Mouse (Mus musculus): Measurements from ENCODE around the gene Kdr. TPM values are rescaled to one million over a fixed set of nuclear protein-coding genes. Genes with fewer than 3 reads are reported as not detected.

The Kdr gene
- polyA plus RNA-seq, 1 experiment from 2014 or later, result 26.9 TPM

GRCm38 (mm10) chr5:75952131-75952795, 26.0 kb downstream of the Kdr start:
- Histone ChIP-seq H3K4me3 (replicated peaks; ENCODE audit: low read depth, low read length) (no peak overlapping the region), H3K4me2 (ENCODE audit: low read length) (no peak overlapping the region), H3K9me3 (ENCODE audit: control insufficient read depth, low read length) (no peaks in the 10 kb centered on the region), H3K36me3 (ENCODE audit: control insufficient read depth, insufficient read depth, low read length) (no peaks in the 10 kb centered on the region), H3K27ac (replicated peaks; ENCODE audit: low read depth, low read length) (no peak overlapping the region), H3K27me3 (ENCODE audit: control insufficient read depth, insufficient read depth, low read length) (no peaks in the 10 kb centered on the region), H3K4me1 (ENCODE audit: control insufficient read depth, insufficient read depth, low read length) (no peaks in the 10 kb centered on the region), H3K9ac (replicated peaks; ENCODE audit: low read length) (no peak overlapping the region)
- ATAC-seq (ENCODE audit: low FRiP score, low TSS enrichment) (no peak), DNase-seq (no peak)
- WGBS, result 28% methylated on average over 8 of the region's 8 CpGs

- DNase-seq (no peak), ATAC-seq (ENCODE audit: low FRiP score, low TSS enrichment) (no peak)
- H3K4me2 ChIP-seq (ENCODE audit: low read length), result no peak overlapping the region
- WGBS, result 14% methylated on average over 2 of the region's 2 CpGs
- H3K9me3 ChIP-seq (ENCODE audit: control insufficient read depth, low read length), result no peaks in the 10 kb centered on the region
- no peaks in the 10 kb centered on the region for H3K36me3 ChIP-seq (ENCODE audit: control insufficient read depth, insufficient read depth, low read length)
- H3K27me3 ChIP-seq (ENCODE audit: control insufficient read depth, insufficient read depth, low read length), result no peaks in the 10 kb centered on the region
- no peaks in the 10 kb centered on the region for H3K4me1 ChIP-seq (ENCODE audit: control insufficient read depth, insufficient read depth, low read length)
- H3K9ac ChIP-seq (replicated peaks; ENCODE audit: low read length), result no peak overlapping the region
- H3K4me3 ChIP-seq (replicated peaks; ENCODE audit: low read depth, low read length), result no peak overlapping the region
- no peak overlapping the region for H3K27ac ChIP-seq (replicated peaks; ENCODE audit: low read depth, low read length)
Observed at GRCm38 (mm10) chr5:75950866-75951265, 27.4 kb downstream of the Kdr start.

GRCm38 (mm10) chr5:75945394-75945793, 32.9 kb downstream of the Kdr start:
- no peaks in the 10 kb centered on the region for H3K9me3 ChIP-seq (ENCODE audit: control insufficient read depth, low read length)
- H3K27me3 ChIP-seq (ENCODE audit: control insufficient read depth, insufficient read depth, low read length), result no peaks in the 10 kb centered on the region

GRCm38 (mm10) chr5:75943301-75943700, 35.0 kb downstream of the Kdr start:
- Histone ChIP-seq H3K4me3 (replicated peaks; ENCODE audit: low read depth, low read length) (no peak overlapping the region), H3K4me1 (ENCODE audit: control insufficient read depth, insufficient read depth, low read length) (0 out of 2 replicates have a peak, but pooled peaks cover 2% of the 10 kb centered on the region), H3K9me3 (ENCODE audit: control insufficient read depth, low read length) (no peaks in the 10 kb centered on the region), H3K27ac (replicated peaks; ENCODE audit: low read depth, low read length) (no peak overlapping the region), H3K4me2 (ENCODE audit: low read length) (no peak overlapping the region), H3K9ac (replicated peaks; ENCODE audit: low read length) (no peak overlapping the region), H3K27me3 (ENCODE audit: control insufficient read depth, insufficient read depth, low read length) (no peaks in the 10 kb centered on the region), H3K36me3 (ENCODE audit: control insufficient read depth, insufficient read depth, low read length) (no peaks in the 10 kb centered on the region)
- DNase-seq, result no peak
- ATAC-seq (ENCODE audit: low FRiP score, low TSS enrichment), result no peak
- 96% methylated on average over 6 of the region's 6 CpGs for WGBS

More at GRCm38 (mm10) chr5:75945394-75945793, 32.9 kb downstream of the Kdr start:
- no peak for DNase-seq
- Histone ChIP-seq H3K4me1 (ENCODE audit: control insufficient read depth, insufficient read depth, low read length) (0 out of 2 replicates have a peak, but pooled peaks cover 2% of the 10 kb centered on the region), H3K9ac (replicated peaks; ENCODE audit: low read length) (no peak overlapping the region), H3K27ac (replicated peaks; ENCODE audit: low read depth, low read length) (no peak overlapping the region), H3K4me3 (replicated peaks; ENCODE audit: low read depth, low read length) (no peak overlapping the region), H3K36me3 (ENCODE audit: control insufficient read depth, insufficient read depth, low read length) (no peaks in the 10 kb centered on the region), H3K4me2 (ENCODE audit: low read length) (no peak overlapping the region)
- 84% methylated on average over 4 of the region's 4 CpGs for WGBS
- no peak for ATAC-seq (ENCODE audit: low FRiP score, low TSS enrichment)

- Histone ChIP-seq H3K9me3 (ENCODE audit: control insufficient read depth, low read length) (no peaks in the 10 kb centered on the region), H3K4me3 (replicated peaks; ENCODE audit: low read depth, low read length) (no peak overlapping the region), H3K4me2 (ENCODE audit: low read length) (no peak overlapping the region), H3K27ac (replicated peaks; ENCODE audit: low read depth, low read length) (no peak overlapping the region), H3K4me1 (ENCODE audit: control insufficient read depth, insufficient read depth, low read length) (0 out of 2 replicates have a peak, but pooled peaks cover 2% of the 10 kb centered on the region), H3K9ac (replicated peaks; ENCODE audit: low read length) (no peak overlapping the region), H3K36me3 (ENCODE audit: control insufficient read depth, insufficient read depth, low read length) (no peaks in the 10 kb centered on the region), H3K27me3 (ENCODE audit: control insufficient read depth, insufficient read depth, low read length) (no peaks in the 10 kb centered on the region)
- ATAC-seq (ENCODE audit: low FRiP score, low TSS enrichment) (no peak), DNase-seq (no peak)
- WGBS, result 23% methylated on average over 11 of the region's 11 CpGs
Observed at GRCm38 (mm10) chr5:75941775-75942580, 36.3 kb downstream of the Kdr start.

- Histone ChIP-seq H3K27me3 (ENCODE audit: control insufficient read depth, insufficient read depth, low read length) (no peaks in the 10 kb centered on the region), H3K9ac (replicated peaks; ENCODE audit: low read length) (no peak overlapping the region), H3K4me1 (ENCODE audit: control insufficient read depth, insufficient read depth, low read length) (0 out of 2 replicates have a peak, but pooled peaks cover 2% of the 10 kb centered on the region), H3K36me3 (ENCODE audit: control insufficient read depth, insufficient read depth, low read length) (no peaks in the 10 kb centered on the region), H3K27ac (replicated peaks; ENCODE audit: low read depth, low read length) (no peak overlapping the region), H3K4me3 (replicated peaks; ENCODE audit: low read depth, low read length) (no peak overlapping the region), H3K4me2 (ENCODE audit: low read length) (no peak overlapping the region), H3K9me3 (ENCODE audit: control insufficient read depth, low read length) (no peaks in the 10 kb centered on the region)
- ATAC-seq (ENCODE audit: low FRiP score, low TSS enrichment) (no peak), DNase-seq (no peak)
- 53% methylated on average over 8 of the region's 8 CpGs for WGBS
Observed at GRCm38 (mm10) chr5:75939144-75939732, 39.0 kb downstream of the Kdr start.

GRCm38 (mm10) chr5:75938012-75938411, 40.2 kb downstream of the Kdr start:
- ATAC-seq (ENCODE audit: low FRiP score, low TSS enrichment) (no peak), DNase-seq (no peak)
- H3K36me3 ChIP-seq (ENCODE audit: control insufficient read depth, insufficient read depth, low read length), result no peaks in the 10 kb centered on the region
- no peak overlapping the region for H3K4me3 ChIP-seq (replicated peaks; ENCODE audit: low read depth, low read length)
- 84% methylated on average over 4 of the region's 4 CpGs for WGBS
- H3K27me3 ChIP-seq (ENCODE audit: control insufficient read depth, insufficient read depth, low read length), result no peaks in the 10 kb centered on the region
- H3K4me2 ChIP-seq (ENCODE audit: low read length), result no peak overlapping the region
- 0 out of 2 replicates have a peak, but pooled peaks cover 2% of the 10 kb centered on the region for H3K4me1 ChIP-seq (ENCODE audit: control insufficient read depth, insufficient read depth, low read length)
- no peaks in the 10 kb centered on the region for H3K9me3 ChIP-seq (ENCODE audit: control insufficient read depth, low read length)
- no peak overlapping the region for H3K27ac ChIP-seq (replicated peaks; ENCODE audit: low read depth, low read length)
- H3K9ac ChIP-seq (replicated peaks; ENCODE audit: low read length), result no peak overlapping the region

- no peak overlapping the region for H3K9ac ChIP-seq (replicated peaks; ENCODE audit: low read length)
- H3K9me3 ChIP-seq (ENCODE audit: control insufficient read depth, low read length), result no peaks in the 10 kb centered on the region
- DNase-seq, result no peak
- 83% methylated on average over 6 of the region's 6 CpGs for WGBS
- H3K36me3 ChIP-seq (ENCODE audit: control insufficient read depth, insufficient read depth, low read length), result no peaks in the 10 kb centered on the region
- H3K4me1 ChIP-seq (ENCODE audit: control insufficient read depth, insufficient read depth, low read length), result 0 out of 2 replicates have a peak, but pooled peaks cover 2% of the 10 kb centered on the region
- H3K4me2 ChIP-seq (ENCODE audit: low read length), result no peak overlapping the region
- no peak for ATAC-seq (ENCODE audit: low FRiP score, low TSS enrichment)
- no peak overlapping the region for H3K4me3 ChIP-seq (replicated peaks; ENCODE audit: low read depth, low read length)
- H3K27me3 ChIP-seq (ENCODE audit: control insufficient read depth, insufficient read depth, low read length), result no peaks in the 10 kb centered on the region
- no peak overlapping the region for H3K27ac ChIP-seq (replicated peaks; ENCODE audit: low read depth, low read length)
Observed at GRCm38 (mm10) chr5:75936223-75936622, 42.0 kb downstream of the Kdr start.
